Mouse (Mus musculus): ENCODE results near the gene Olig1.

DNA sequence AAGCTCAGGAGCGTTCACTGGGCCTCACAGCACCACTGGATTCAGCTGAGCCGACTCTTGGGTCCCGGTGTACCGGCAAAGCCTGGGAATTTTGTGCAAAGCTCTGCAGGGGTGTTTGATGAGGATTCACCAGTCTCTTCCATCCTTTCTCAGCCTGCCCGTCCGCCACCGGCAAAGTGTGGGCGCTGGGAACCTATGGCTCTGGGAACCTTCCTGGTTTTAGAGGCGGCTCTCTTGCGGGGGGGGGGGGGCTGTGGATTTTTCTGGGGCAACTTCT, 40.6 kb upstream of the Olig1 start:
- TF ChIP-seq CTCF (IDR thresholded peaks at IDR 0.05; ENCODE audit: borderline replicate concordance, insufficient read depth, low read depth, low read length) (no peak), POLR2A (IDR thresholded peaks at IDR 0.05; ENCODE audit: borderline replicate concordance, insufficient read depth, low read length) (no peak)
